Mouse (Mus musculus) CH12.LX (cell line): ENCODE data around the gene Gpr179. TPM values are rescaled to one million over a fixed set of nuclear protein-coding genes. Genes with fewer than 3 reads are reported as not detected.

Experiments used
- DNase-seq: peaks from one replicate; pipeline ENCODE4 v3.0.0-alpha.2; 2013; ENCODE audit errors: extremely low read depth
- H3K27ac ChIP-seq: 2 replicates; pipeline ENCODE4 v1.5.1; 2012; ENCODE audit warnings: low read depth, mild to moderate bottlenecking, control low read depth, moderate library complexity; ENCODE audit not compliant: insufficient read depth
- H3K27me3 ChIP-seq: replicated peaks from 2 replicates; pipeline ENCODE3; 2012; ENCODE audit warnings: inconsistent platforms
- H3K36me3 ChIP-seq, 2 experiments: replicated peaks in 1 of 2; 2 replicates each; pipeline versions ENCODE3 to v1.6.1; 2012; ENCODE audit warnings: inconsistent platforms in 1 of 2, low read length in 1 of 2, mild to moderate bottlenecking in 1 of 2, mixed read lengths in 1 of 2, moderate library complexity in 1 of 2; ENCODE audit not compliant: control insufficient read depth in 1 of 2, insufficient read depth in 1 of 2
- H3K4me1 ChIP-seq, 2 experiments: 2 replicates each; pipeline ENCODE4 v1.6.1; 2012; ENCODE audit warnings: inconsistent platforms in 1 of 2, moderate library complexity in 1 of 2; ENCODE audit not compliant: insufficient read depth in 2 of 2, control insufficient read depth in 1 of 2
- H3K4me2 ChIP-seq: 2 replicates; pipeline ENCODE4 v1.6.1; 2012; ENCODE audit warnings: low read depth, mild to moderate bottlenecking, control low read depth; ENCODE audit not compliant: poor library complexity, insufficient read depth, severe bottlenecking
- H3K4me3 ChIP-seq, 3 experiments: fragments of 150-350 bp in 1 of 3; sonication (generic) in 1 of 3; replicated peaks in 1 of 3; 2 replicates each; pipeline versions ENCODE3 to v1.5.1; 2011 to 2012; ENCODE audit warnings: low read depth in 2 of 3, low read length in 2 of 3, mild to moderate bottlenecking in 2 of 3, moderate library complexity in 2 of 3, control low read depth in 1 of 3, improper control_type of control experiment in 1 of 3, inconsistent platforms in 1 of 3, mixed read lengths in 1 of 3; ENCODE audit not compliant: poor library complexity in 1 of 3
- H3K79me2 ChIP-seq: replicated peaks from 2 replicates; pipeline ENCODE4 v1.6.1; 2012; ENCODE audit warnings: mild to moderate bottlenecking, moderate library complexity; ENCODE audit not compliant: control insufficient read depth, poor library complexity, insufficient read depth, severe bottlenecking; ENCODE audit errors: extremely low read depth
- H3K9ac ChIP-seq: 2 replicates; pipeline ENCODE4 v1.6.1; 2012; ENCODE audit warnings: low read depth, mild to moderate bottlenecking, control low read depth, moderate library complexity; ENCODE audit not compliant: insufficient read depth
- H3K9me3 ChIP-seq: replicated peaks from 2 replicates; pipeline ENCODE3; 2012; ENCODE audit warnings: low read length, inconsistent platforms, mixed read lengths
- CHD2 ChIP-seq: IDR thresholded peaks from 2 replicates; pipeline ENCODE4 v1.6.1; 2011; ENCODE audit warnings: low read length, improper control_type of control experiment
- CTCF ChIP-seq, 2 experiments: IDR thresholded peaks in 1 of 2; conservative IDR thresholded peaks in 1 of 2; 2 replicates each; pipeline ENCODE4 v1.5.1; 2011 to 2012; ENCODE audit warnings: low read depth in 2 of 2, low read length in 2 of 2, improper control_type of control experiment in 1 of 2, inconsistent platforms in 1 of 2, mild to moderate bottlenecking in 1 of 2, moderate library complexity in 1 of 2
- EP300 ChIP-seq: IDR thresholded peaks from 2 replicates; pipeline ENCODE4 v1.6.1; 2011; ENCODE audit warnings: low read length, improper control_type of control experiment
- ETS1 ChIP-seq: conservative IDR thresholded peaks from 2 replicates; pipeline ENCODE4 v1.6.1; 2012; ENCODE audit warnings: low read depth, mild to moderate bottlenecking, inconsistent platforms, low read length, improper control_type of control experiment, moderate library complexity
- IRF4 ChIP-seq: IDR thresholded peaks from 2 replicates; pipeline ENCODE4 v1.6.1; 2014; ENCODE audit warnings: low read depth, mild to moderate bottlenecking, inconsistent platforms, low read length, improper control_type of control experiment
- JUN ChIP-seq: IDR thresholded peaks from 2 replicates; pipeline ENCODE4 v1.6.1; 2011; ENCODE audit warnings: low read depth, mild to moderate bottlenecking, low read length, improper control_type of control experiment, moderate library complexity; ENCODE audit not compliant: insufficient read depth
- JUND ChIP-seq: conservative IDR thresholded peaks from 2 replicates; pipeline ENCODE4 v1.6.1; 2011; ENCODE audit warnings: low read depth, low read length, improper control_type of control experiment
- KAT2A ChIP-seq: IDR thresholded peaks from 2 replicates; pipeline ENCODE4 v1.6.1; 2012; ENCODE audit warnings: low read length, improper control_type of control experiment, inconsistent platforms; ENCODE audit not compliant: insufficient replicate concordance
- MAFK ChIP-seq: IDR thresholded peaks from 2 replicates; pipeline ENCODE4 v1.6.1; 2011; ENCODE audit warnings: low read length, improper control_type of control experiment; ENCODE audit not compliant: insufficient replicate concordance
- MAZ ChIP-seq: IDR thresholded peaks from 2 replicates; pipeline ENCODE4 v1.6.1; 2012; ENCODE audit warnings: low read depth, mild to moderate bottlenecking, inconsistent platforms, low read length, improper control_type of control experiment, moderate library complexity
- MYC ChIP-seq: IDR thresholded peaks from 2 replicates; pipeline ENCODE4 v1.6.1; 2011; ENCODE audit warnings: low read depth, mild to moderate bottlenecking, improper control_type of control experiment, low read length
- NELFE ChIP-seq: IDR thresholded peaks from 2 replicates; pipeline ENCODE4 v1.6.1; 2011; ENCODE audit warnings: low read depth, low read length, improper control_type of control experiment
- POLR2AphosphoS2 ChIP-seq: IDR thresholded peaks from 2 replicates; pipeline ENCODE4 v1.6.1; 2011; ENCODE audit warnings: low read depth, low read length, improper control_type of control experiment
- RAD21 ChIP-seq: IDR thresholded peaks from 2 replicates; pipeline ENCODE4 v1.6.1; 2011; ENCODE audit warnings: low read depth, mild to moderate bottlenecking, low read length, improper control_type of control experiment, moderate library complexity
- RCOR1 ChIP-seq: conservative IDR thresholded peaks from 2 replicates; pipeline ENCODE4 v1.6.1; 2012; ENCODE audit warnings: low read depth, mild to moderate bottlenecking, inconsistent platforms, low read length, improper control_type of control experiment
- TCF12 ChIP-seq: IDR thresholded peaks from 2 replicates; pipeline ENCODE4 v1.6.1; 2014; ENCODE audit warnings: low read depth, mild to moderate bottlenecking, inconsistent platforms, low read length, improper control_type of control experiment
- UBTF ChIP-seq: IDR thresholded peaks from 2 replicates; pipeline ENCODE4 v1.6.1; 2012; ENCODE audit warnings: low read depth, mild to moderate bottlenecking, inconsistent platforms, low read length, improper control_type of control experiment, moderate library complexity
- USF1 ChIP-seq: IDR thresholded peaks from 2 replicates; pipeline ENCODE4 v1.6.1; 2014; ENCODE audit warnings: low read depth, mild to moderate bottlenecking, inconsistent platforms, low read length, improper control_type of control experiment
- ZC3H11A ChIP-seq: IDR thresholded peaks from 2 replicates; pipeline ENCODE4 v1.6.1; 2012; ENCODE audit warnings: low read depth, mild to moderate bottlenecking, inconsistent platforms, low read length, improper control_type of control experiment
- ZKSCAN1 ChIP-seq: IDR thresholded peaks from 2 replicates; pipeline ENCODE4 v1.6.1; 2012; ENCODE audit warnings: low read depth, inconsistent platforms, low read length, improper control_type of control experiment, borderline replicate concordance
- ZMIZ1 ChIP-seq: IDR thresholded peaks from 2 replicates; pipeline ENCODE4 v1.6.1; 2012; ENCODE audit warnings: low read depth, mild to moderate bottlenecking, inconsistent platforms, low read length, improper control_type of control experiment
- dilution Hi-C: fragments of 300-500 bp; cut with MboI; formaldehyde crosslinking; loops from 2 replicates; pipeline ENCODE4 v1.14.3; 2020; ENCODE audit warnings: low sequenced_read_pairs; ENCODE audit not compliant: extremely low pct_unique_long_range_greater_than_20kb, extremely low pct_ligation_motif_present
- in situ Hi-C: fragments of 300-500 bp; cut with MboI; formaldehyde crosslinking; loops from 3 replicates; pipeline ENCODE4 v1.14.3; 2019; ENCODE audit warnings: low sequenced_read_pairs, low pct_ligation_motif_present, low pct_unique_long_range_greater_than_20kb, mixed read lengths
- polyA plus RNA-seq: library from polyadenylated mRNA; unstranded; fragments of >175 nt; gene quantifications from 2 replicates; pipeline ENCODE4 v1.2.1, GENCODE M21; 2012; ENCODE audit warnings: low read depth; ENCODE audit not compliant: insufficient read length
- total RNA-seq, 2 experiments: library from RNA; depleted of rRNA; stranded (reverse); fragments of 300-350 nt in 1 of 2; fragments of >200 nt in 1 of 2; gene quantifications; 2 replicates each; pipeline ENCODE4 v1.2.3; 2012 to 2014

Gene Gpr179
- total and polyA plus RNA-seq, 3 experiments: 0.03 to 0.08 TPM; not detected in 1

- Histone ChIP-seq H3K79me2 (no peaks in the 10 kb centered on the region), H3K27me3 (peaks cover 9% of the 10 kb centered on the region), H3K9ac (no peak overlapping the region), H3K4me2 (no peak overlapping the region), H3K9me3 (no peaks in the 10 kb centered on the region), H3K4me3 (no peak overlapping the region), H3K36me3 (peaks cover 13 to 40% of the 10 kb centered on the region in 2 experiments), H3K4me1 (peaks cover 9 to 30% of the 10 kb centered on the region in 2 experiments), H3K27ac (no peak overlapping the region)
- DNase-seq: no peak
- dilution Hi-C loops (no loop called here), in situ Hi-C loops (loop anchor here (5.0 kb wide), 1 partner anchor 36 kb away; the partner anchor contains the start of gene Socs7)
- TF ChIP-seq MAFK (no peak), CHD2 (no peak), JUN (no peak), EP300 (no peak), KAT2A (no peak)
These were observed 46.6 kb upstream of the Gpr179 start for GRCm38 (mm10) chr11:97398506-97398905.

DNA sequence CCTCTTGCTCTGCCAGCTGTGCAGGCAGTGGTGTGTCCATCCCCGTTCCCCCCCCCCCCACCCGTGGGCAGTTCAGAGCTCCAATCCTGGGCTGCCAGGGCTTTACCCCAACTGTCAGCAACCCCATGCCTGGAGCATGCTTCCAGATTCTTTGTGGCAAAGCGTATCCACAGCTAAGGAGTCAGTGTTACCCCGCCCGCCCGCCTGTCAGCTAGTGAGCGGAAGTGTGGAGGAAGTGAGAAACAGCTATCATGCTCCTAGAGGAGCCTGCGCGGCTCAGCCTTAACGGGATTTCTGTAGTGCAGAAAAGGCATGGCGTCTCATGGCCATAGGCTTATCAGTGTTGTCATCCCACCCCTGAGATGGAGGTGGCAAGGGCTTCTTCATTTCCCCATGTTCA is 42.3 kb upstream of the Gpr179 start:
- H3K9me3 ChIP-seq: no peaks in the 10 kb centered on the region
- TF ChIP-seq JUND: no peak
- TF ChIP-seq TCF12: no peak
- no peak for TF ChIP-seq RAD21
- TF ChIP-seq RCOR1: no peak
- no peak for TF ChIP-seq ETS1
- no peak for TF ChIP-seq CTCF (conservative IDR thresholded peaks at IDR 0.05 in 1 of 2, IDR thresholded peaks at IDR 0.05 in 1 of 2; ENCODE audit: low read depth in 2 of 2, low read length in 2 of 2)
- TF ChIP-seq POLR2AphosphoS2: no peak
- TF ChIP-seq MAZ: no peak
- no peak overlapping the region for H3K9ac ChIP-seq
- no peaks in the 10 kb centered on the region for H3K79me2 ChIP-seq
- dilution Hi-C loops: no loop called here
- no peak for DNase-seq
- H3K4me2 ChIP-seq: no peak overlapping the region
- H3K4me3 ChIP-seq: no peak overlapping the region
- H3K4me1 ChIP-seq: no peaks in the 10 kb centered on the region
- no peak overlapping the region for H3K27ac ChIP-seq
- in situ Hi-C loops: no loop called here
- peaks cover 43 to 81% of the 10 kb centered on the region in 2 experiments for H3K36me3 ChIP-seq
- no peaks in the 10 kb centered on the region for H3K27me3 ChIP-seq

DNA sequence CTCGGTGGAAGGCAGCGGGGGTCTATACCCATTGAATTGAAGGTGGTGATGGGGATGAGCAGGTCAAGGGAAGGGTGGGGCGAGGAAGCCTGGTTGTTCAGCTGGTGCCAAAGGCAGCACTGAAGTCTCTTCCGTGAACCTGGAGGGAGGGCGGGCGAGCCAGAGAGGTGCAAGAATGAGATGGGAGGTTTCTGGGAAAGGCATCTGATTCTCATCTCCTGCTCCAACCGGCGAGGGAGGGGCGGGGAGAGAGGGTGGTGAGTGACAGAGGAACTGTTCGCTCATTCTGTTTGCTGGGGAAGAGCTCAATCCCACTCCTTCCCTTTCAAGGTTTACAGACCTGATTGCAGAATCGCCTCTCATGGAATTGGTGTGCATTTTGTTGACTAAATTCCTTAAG is 41.8 kb upstream of the Gpr179 start:
- Histone ChIP-seq H3K9ac (no peak overlapping the region), H3K27ac (no peak overlapping the region), H3K79me2 (no peaks in the 10 kb centered on the region), H3K36me3 (peaks cover 45 to 86% of the 10 kb centered on the region in 2 experiments), H3K9me3 (no peaks in the 10 kb centered on the region), H3K4me3 (no peak overlapping the region), H3K4me1 (no peaks in the 10 kb centered on the region), H3K4me2 (no peak overlapping the region), H3K27me3 (no peaks in the 10 kb centered on the region)
- in situ Hi-C loops: no loop called here
- no peak for TF ChIP-seq JUN
- no peak for TF ChIP-seq NELFE
- no peak for TF ChIP-seq IRF4
- no peak for TF ChIP-seq EP300
- no peak for TF ChIP-seq ZC3H11A
- TF ChIP-seq POLR2AphosphoS2: no peak
- TF ChIP-seq USF1: no peak
- TF ChIP-seq CHD2: no peak
- no peak for TF ChIP-seq JUND
- no peak for TF ChIP-seq ZMIZ1
- TF ChIP-seq RCOR1: no peak
- no peak for TF ChIP-seq KAT2A
- TF ChIP-seq ZKSCAN1: no peak
- no peak for TF ChIP-seq MYC
- no peak for TF ChIP-seq UBTF
- dilution Hi-C loops: no loop called here
- no peak for DNase-seq
